Mouse (Mus musculus): ENCODE data around the gene Zfp385b.

- TF ChIP-seq CTCF (IDR thresholded peaks at IDR 0.05; ENCODE audit: borderline replicate concordance, insufficient read depth, low read depth, low read length): no peak
- TF ChIP-seq POLR2A (IDR thresholded peaks at IDR 0.05; ENCODE audit: borderline replicate concordance, insufficient read depth, low read length): no peak
These were observed 407.8 kb downstream of the Zfp385b start for GRCm38 (mm10) chr2:77411612-77412011.

All from cerebellum, adult 2 months (tissue).